Mouse (Mus musculus) B cell, adult 62 days (primary cell): ENCODE data around the gene Gpr4. TPM values are rescaled to one million over a fixed set of nuclear protein-coding genes. Genes with fewer than 3 reads are reported as not detected.

ENCODE experiments used
- total RNA-seq: library from RNA; stranded (reverse); gene quantifications from 4 replicates; pipeline ENCODE4 v1.2.4, GENCODE M21; 2023

Gene Gpr4
- total RNA-seq = not detected in 4 replicates

DNA sequence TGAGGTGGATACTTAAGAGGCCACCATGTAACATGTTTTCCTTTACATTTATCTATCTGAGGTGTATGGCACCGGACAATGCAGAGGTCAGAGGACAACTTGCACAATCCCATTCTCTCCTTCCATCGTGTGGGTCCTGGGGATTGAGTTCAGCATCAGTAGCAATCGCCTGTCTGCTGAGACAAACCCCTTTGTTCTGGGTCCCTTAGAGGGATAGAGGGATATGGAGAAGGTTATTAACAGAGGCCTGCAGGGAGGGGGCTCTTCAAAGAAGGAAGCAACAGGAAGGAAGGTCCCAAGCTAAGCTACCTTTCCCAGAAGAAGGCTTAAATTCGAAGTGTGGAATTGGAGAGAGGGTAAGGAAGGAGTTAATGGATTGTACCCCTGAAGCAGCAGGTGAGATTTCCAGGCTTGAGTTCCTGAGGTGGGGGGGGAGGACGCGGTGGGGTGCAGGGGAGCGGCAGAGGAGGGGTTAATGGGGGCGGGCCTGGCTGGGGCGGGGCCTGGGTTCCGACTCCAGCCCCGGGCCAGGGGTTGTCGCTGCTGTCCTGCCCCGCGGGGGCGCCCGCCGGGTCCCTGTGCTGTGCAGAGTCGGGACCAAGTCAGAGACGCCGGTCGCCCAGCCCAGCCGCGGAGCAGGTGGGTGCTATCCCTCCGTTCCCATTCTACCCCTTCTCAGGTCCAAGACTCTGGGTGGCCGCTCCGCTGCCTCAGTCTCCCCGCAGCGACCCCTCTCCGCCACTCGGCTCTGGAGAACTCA, at the start of gene Gpr4:
Gpr4 (plus strand) TSS at position 543 of the 760 bp plus-strand sequence.

DNA sequence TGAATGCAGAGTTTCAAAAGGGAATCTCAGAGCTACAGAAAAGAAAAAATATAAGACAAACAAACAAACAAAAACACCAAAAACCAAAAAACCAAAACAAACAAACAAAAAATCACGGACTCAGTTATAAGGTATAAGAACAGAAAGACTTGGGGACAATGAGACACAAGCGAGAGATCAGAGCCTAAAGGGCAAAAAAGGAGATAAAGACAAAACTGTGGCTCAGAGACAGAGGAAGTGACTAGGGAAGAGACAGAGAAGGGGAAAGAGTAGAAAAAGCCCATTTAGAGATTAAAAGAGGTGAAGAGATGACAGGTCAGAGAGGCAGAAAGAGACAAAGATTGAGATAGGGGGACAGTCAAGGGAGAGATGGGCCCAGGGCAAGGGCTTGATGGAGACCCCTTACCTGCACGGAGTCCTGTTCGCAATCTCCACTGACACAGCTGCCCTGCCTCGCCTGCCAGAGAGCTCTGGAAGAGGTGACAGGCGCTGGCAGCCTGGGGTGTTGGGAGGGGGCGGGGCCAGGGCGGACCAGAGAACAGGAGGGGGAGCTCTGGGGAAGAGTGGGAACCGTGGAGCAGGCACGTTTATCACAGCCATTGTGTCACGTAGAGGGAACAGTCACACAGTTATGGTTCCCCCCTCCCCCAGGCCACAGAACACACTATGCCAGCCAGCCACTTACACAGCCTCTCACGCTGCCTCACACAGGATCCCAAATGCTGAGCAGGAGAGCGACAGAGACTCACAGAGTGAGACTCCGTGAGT, 46.5 kb upstream of the Gpr4 start, which contains the start of gene Gipr:
Gipr (minus strand) TSS at position 472 of the 768 bp plus-strand sequence.

DNA sequence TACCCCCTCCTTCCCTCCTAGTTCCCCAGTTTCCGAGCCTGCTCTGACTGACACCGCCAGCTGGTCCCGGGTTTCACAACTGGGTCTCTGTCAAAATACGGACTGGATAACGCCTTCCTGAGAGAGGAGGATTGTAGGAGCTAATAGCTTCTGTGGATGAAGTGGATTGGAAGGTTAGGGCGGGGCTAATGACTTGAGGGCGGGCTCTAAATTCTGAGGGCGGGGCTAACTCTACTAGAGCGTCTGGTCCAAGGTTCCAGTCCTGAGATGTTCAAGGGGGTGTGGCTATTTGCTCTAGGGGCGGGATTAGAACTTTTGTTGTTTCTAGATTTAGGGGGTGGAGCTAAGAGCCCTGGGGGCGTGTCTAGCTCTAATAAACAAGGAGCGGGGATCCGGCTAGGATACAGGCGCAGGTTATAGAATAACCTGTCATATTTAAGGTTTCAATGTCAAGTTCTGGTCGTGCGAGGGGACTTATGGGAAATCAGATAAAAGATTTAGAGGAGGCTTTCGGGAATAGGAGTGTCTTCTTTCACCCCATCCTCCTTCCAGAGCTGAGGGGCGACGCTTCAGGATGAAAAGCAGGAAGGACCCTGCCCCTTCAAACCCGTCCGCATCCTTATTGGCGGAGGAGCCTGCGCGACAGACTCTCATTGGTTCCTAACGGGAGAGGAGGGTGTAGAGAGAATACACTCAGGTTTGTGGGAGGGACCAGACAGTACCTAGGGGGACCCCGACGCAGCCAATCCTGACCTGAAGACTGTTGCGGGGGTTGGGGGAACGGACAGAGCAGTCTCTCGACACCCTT, 36.4 kb upstream of the Gpr4 start, which contains the start of gene Eml2:
Eml2 (plus strand) TSS at position 714 of the 808 bp plus-strand sequence.

DNA sequence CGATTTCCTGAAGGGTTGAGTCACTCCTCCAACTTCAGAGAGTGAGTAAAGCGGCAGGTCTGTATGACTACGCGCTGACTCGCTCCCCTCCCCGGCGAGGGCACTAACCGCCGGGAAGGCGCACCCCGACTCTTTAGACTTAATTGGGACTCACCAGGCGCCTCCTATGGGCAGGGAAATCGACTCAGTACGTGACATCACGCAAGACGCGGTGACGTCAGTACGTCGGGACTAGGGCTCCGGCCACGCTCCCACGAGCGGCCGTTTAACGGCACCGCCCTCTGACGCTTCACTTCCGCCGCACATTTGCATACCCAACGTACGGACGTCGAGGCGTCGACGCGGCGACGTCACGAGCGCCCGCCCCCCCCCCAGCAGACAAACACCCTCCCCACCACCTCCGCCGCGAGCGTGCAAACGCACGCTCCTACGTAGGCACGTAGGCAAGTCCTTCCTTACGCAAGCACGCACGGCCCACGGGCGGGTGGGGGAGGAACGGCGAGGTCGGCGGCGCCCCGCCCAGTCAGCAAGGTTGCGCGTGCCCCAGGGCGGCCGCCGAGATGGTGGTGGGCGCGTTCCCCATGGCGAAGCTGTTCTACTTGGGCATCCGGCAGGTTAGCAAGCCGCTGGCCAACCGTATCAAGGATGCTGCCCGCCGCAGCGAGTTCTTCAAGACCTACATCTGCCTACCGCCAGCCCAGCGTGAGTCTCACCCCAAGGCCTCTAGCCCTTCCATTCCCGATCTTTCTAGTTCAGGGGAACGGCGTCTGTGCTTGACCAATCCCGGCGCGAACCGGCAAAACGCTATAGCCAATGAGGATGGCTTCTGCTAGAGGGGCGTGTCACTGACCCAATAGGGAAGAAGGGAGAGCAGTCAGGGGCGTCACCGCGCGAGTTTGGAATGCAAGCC, 15.8 kb downstream of the Gpr4 start, which contains the start of gene Opa3:
Opa3 (plus strand) TSS at position 452 of the 910 bp plus-strand sequence.

DNA sequence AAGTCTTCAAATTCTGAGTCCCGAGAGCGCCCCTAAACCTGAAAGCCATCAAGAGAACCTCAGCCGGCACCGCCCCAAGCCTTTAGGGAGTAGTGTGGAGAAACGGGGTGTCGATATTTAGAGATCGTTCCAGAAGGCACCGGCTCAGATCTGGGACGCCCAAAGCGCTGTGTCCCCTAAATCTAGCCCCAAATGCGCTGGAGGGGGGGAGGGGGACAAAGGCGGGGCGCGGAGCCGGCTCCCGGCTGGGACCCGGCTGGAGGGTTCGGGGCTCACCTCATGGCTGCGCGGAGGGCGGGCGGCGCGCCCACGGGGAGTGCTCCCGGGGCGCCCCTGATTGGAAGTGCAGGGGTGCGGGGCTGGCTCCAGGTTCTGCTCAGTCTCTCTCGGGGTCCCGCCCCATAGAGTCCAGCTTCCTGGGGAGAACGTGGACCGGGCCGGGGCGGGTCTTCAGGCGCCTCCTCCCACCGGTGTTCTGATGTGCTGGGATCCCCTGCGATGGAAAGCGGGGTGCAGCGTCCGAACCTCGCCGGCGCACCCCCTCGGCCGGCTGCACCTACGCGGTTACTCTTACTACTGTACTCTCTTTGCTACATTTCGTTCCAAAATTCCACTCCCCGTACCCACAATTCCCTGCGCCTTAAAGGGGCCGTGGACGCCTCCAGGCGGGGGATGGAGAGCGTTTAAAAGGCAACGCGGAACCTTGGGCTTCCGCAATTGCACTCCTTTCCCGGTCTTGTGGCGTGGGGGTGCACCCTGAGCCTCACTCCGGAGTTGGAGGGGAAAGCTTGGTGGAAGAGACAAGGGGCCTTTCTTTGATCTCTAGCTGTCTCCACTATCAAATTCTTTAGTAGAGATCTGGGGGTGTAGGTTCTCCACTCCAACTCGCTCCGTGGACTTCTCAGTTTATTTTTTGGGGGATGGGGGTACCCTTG, 59.2 kb downstream of the Gpr4 start, which contains the start of gene Vasp:
Vasp (minus strand) TSS at position 580 of the 935 bp plus-strand sequence.

Other genes with a start within 250 kb of the Gpr4 start
- gene Nanos2, start 225.1 kb upstream of the Gpr4 start, total RNA-seq = not detected in 4 replicates
- 1.2 to 2.3 TPM (median 1.8 TPM) in 4 replicates for gene Mypop, start 221.3 kb upstream of the Gpr4 start, total RNA-seq
- 26.8 to 30.9 TPM (median 29.4 TPM) in 4 replicates for gene Irf2bp1, start 208.5 kb upstream of the Gpr4 start, total RNA-seq
- gene Foxa3, start 189.0 kb upstream of the Gpr4 start, total RNA-seq = not detected in 4 replicates
- gene Sympk, start 188.2 kb upstream of the Gpr4 start, total RNA-seq = 91.9 to 110 TPM (median 103 TPM) in 4 replicates
- 0.39 TPM in 1 of 4 replicates, not detected in the others for gene Rsph6a, start 157.8 kb upstream of the Gpr4 start, total RNA-seq
- 17.3 to 21.6 TPM (median 19.2 TPM) in 4 replicates for gene Dmwd, start 136.3 kb upstream of the Gpr4 start, total RNA-seq
- gene Dmpk, start 128.7 kb upstream of the Gpr4 start, total RNA-seq = 12.4 to 18.4 TPM (median 13.1 TPM) in 4 replicates
- gene Six5, start 117.9 kb upstream of the Gpr4 start, total RNA-seq = 0.24 to 0.69 TPM (median 0.42 TPM) in 4 replicates
- gene Gm4969, start 94.2 kb upstream of the Gpr4 start, total RNA-seq = not detected in 4 replicates
- 20.6 to 21.9 TPM (median 21.4 TPM) in 4 replicates for gene Fbxo46, start 92.7 kb upstream of the Gpr4 start, total RNA-seq
- 9.9 to 12.7 TPM (median 10.7 TPM) in 4 replicates for gene Qpctl, start 63.2 kb upstream of the Gpr4 start, total RNA-seq
- gene Snrpd2, start 62.8 kb upstream of the Gpr4 start, total RNA-seq = 86.8 to 98.6 TPM (median 92.5 TPM) in 4 replicates
- not detected in 4 replicates for gene Gipr, start 46.4 kb upstream of the Gpr4 start, total RNA-seq
- 19.1 to 28.1 TPM (median 21.6 TPM) in 4 replicates for gene Eml2, start 36.1 kb upstream of the Gpr4 start, total RNA-seq
- 52.4 to 62.7 TPM (median 54.4 TPM) in 4 replicates for gene Opa3, start 15.8 kb downstream of the Gpr4 start, total RNA-seq
- gene Vasp, start 59.3 kb downstream of the Gpr4 start, total RNA-seq = 346 to 371 TPM (median 369 TPM) in 4 replicates
- gene Ppm1n, start 67.5 kb downstream of the Gpr4 start, total RNA-seq = not detected in 4 replicates
- 0.15 to 0.27 TPM in 2 of 4 replicates, not detected in the others for gene Rtn2, start 70.1 kb downstream of the Gpr4 start, total RNA-seq
- 2,427 to 3,505 TPM (median 2,938 TPM) in 4 replicates for gene Fosb, start 97.5 kb downstream of the Gpr4 start, total RNA-seq
- gene Ercc1, start 132.2 kb downstream of the Gpr4 start, total RNA-seq = 59.1 to 71.4 TPM (median 68.3 TPM) in 4 replicates
- gene Cd3eap, start 146.9 kb downstream of the Gpr4 start, total RNA-seq = 4.3 to 7.0 TPM (median 5.9 TPM) in 4 replicates
- gene Ppp1r13l, start 147.2 kb downstream of the Gpr4 start, total RNA-seq = 0.63 to 2.7 TPM (median 1.5 TPM) in 4 replicates
- 68.9 to 74.8 TPM (median 72.8 TPM) in 4 replicates for gene Ercc2, start 169.5 kb downstream of the Gpr4 start, total RNA-seq
- 0.60 to 1.2 TPM (median 0.86 TPM) in 4 replicates for gene Klc3, start 191.6 kb downstream of the Gpr4 start, total RNA-seq
- gene Ckm, start 192.2 kb downstream of the Gpr4 start, total RNA-seq = 0.97 TPM in 1 of 4 replicates, not detected in the others
- 26.4 to 33.1 TPM (median 28.6 TPM) in 4 replicates for gene Mark4, start 246.3 kb downstream of the Gpr4 start, total RNA-seq